Mouse (Mus musculus) T-helper 1 cell (primary cell): ENCODE data around the gene Pcnt.

Source experiments
- in situ Hi-C: fragments of 300-600 bp; cut with MboI, MseI; formaldehyde crosslinking; loops from one replicate; pipeline ENCODE4 v1.15.1; 2025; ENCODE audit warnings: high pct_unique_total_duplicates

The Pcnt gene

GRCm38 (mm10) chr10:76416811-76417210, 25.8 kb downstream of the Pcnt start:
- in situ Hi-C loops, result no loop called here

DNA sequence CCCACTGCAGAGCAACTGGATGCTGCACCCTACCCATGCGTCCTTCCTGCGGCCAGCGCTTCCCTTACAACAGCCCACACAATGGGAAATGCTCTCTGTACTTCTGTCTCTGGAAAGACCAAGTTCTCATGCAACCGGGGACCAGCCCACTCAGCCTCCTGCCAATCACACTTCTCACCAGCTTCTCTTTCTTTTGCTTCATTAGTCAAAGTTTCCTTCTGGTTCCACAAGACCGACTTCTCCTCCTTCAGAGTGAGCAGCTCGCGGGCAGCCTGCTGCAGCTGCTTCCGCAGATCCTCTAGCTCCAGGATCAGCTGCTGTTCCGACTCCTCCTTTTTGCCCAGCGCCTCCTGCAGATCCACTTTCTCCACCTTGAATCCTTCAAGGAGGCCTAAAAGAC, 34.1 kb downstream of the Pcnt start:
- in situ Hi-C loops, result no loop called here

- in situ Hi-C loops, result no loop called here
Observed at GRCm38 (mm10) chr10:76392596-76392995, 50.0 kb downstream of the Pcnt start.

DNA sequence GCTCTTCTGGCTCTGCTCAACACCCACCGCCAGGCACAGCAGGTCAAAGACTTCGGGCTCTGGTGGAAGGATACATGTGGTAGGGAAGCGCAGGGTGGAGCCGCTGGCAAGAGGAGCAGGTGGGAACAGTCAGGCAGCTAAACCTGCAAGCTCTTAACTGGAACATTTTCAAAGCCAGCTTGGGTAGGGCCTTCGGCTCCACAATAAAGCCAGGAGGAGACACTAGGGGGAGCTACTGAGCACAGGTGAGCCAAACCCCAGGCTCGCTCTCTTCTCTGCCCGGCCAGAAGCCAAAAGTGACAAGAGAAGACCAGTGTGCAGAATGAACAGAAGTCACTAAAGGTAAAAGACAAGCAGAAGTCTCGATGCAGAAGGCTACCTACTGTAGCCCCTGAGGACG, 50.8 kb downstream of the Pcnt start:
- in situ Hi-C loops, result no loop called here

DNA sequence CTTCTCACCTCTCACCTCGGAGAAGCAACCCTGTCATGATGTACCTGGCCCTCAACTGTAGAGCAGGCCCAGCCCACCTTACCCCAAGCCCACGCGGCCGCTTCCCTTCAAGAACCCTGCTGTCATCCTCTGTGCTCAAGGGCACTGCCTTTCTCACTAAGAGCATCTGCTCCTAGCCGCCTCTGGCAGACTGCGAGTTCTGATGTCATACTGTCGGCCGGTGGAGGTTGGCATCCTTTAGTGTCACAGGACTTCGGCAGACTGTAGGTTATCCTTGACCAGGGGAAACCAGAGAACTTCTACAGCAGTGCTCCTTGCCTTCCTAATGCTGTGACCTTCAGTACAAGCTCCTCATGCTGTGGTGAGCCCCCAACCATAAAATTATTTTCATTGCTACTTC, 51.4 kb downstream of the Pcnt start:
- in situ Hi-C loops, result no loop called here

GRCm38 (mm10) chr10:76374981-76375380, 67.6 kb downstream of the Pcnt start:
- in situ Hi-C loops, result no loop called here

GRCm38 (mm10) chr10:76371736-76372135, 70.8 kb downstream of the Pcnt start:
- in situ Hi-C loops, result no loop called here

GRCm38 (mm10) chr10:76368766-76369165, 73.8 kb downstream of the Pcnt start:
- in situ Hi-C loops, result no loop called here

GRCm38 (mm10) chr10:76363233-76363632, 79.4 kb downstream of the Pcnt start:
- in situ Hi-C loops, result no loop called here

- in situ Hi-C loops, result no loop called here
Observed at GRCm38 (mm10) chr10:76358468-76358867, 84.1 kb downstream of the Pcnt start.

GRCm38 (mm10) chr10:76357286-76357875, 85.2 kb downstream of the Pcnt start:
- in situ Hi-C loops, result no loop called here

- in situ Hi-C loops, result no loop called here
Observed at GRCm38 (mm10) chr10:76354974-76355373, 87.6 kb downstream of the Pcnt start.

DNA sequence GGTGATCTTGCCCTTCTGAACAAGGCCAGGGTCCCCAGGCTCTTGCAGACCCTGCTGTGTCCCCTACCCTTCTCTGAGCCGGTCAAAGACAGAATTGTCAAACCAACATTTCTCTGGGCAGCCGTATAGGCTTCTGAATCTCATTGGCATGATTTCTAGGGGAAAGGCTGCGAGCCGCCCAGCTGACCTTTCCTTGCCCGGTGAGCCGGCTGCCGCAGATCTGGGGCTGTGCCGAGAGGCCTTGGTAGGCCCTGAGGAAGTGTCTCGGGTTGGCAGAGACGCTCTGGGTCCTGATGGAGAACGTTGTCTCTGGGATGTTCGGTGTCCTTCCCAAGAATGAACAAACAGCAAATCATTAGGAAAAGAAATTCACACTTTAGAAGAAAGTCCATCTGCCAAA, 88.6 kb downstream of the Pcnt start:
- in situ Hi-C loops, result no loop called here

DNA sequence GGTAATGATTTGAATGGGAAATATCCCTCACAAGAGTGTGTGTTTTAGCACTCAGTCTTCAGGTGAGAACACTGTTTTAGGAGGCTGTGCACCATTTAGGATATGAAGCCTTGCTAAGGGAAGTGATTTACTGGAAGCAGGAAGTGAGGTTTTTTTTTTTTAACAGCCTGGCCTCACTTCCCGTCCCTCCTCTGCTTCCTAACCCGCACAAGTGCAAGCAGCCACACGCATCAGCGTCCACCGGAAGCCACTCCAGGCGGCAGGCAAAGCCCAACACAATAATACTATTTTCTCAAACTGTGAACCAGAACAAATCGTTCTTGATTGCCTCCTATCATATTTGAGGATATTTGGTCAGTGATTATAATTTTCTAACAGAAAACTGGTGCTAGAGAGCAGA, 90.6 kb downstream of the Pcnt start:
- in situ Hi-C loops, result no loop called here

- in situ Hi-C loops, result loop anchor here (5.0 kb wide), 1 partner anchor 1266 kb away; no protein-coding TSS in a partner anchor
Observed at GRCm38 (mm10) chr10:76346589-76346988, 96.0 kb downstream of the Pcnt start.

DNA sequence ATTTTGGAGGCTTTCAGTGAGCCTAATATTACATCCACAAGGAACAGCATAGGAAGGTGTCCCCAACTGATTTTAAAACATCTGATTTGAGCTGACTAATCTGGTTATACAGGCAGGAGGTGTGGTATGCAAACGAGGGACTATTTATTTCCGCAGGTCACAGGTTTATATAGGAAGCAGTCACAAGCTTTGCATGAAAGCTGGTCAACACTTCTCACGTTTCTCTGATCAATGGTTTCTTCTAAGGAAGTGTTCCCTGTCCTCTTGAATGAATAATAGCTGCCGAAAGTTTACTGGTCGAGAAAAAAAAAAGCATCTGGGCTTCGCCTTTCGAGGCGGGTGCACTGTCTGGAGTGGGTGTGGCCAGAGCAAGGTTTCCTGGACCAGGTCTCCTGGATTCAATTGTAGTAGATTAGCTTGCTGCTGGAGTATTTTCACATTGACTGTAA, 96.5 kb downstream of the Pcnt start:
- in situ Hi-C loops, result loop anchor here (5.0 kb wide), 1 partner anchor 1266 kb away; no protein-coding TSS in a partner anchor

- in situ Hi-C loops, result loop anchor here (5.0 kb wide), 1 partner anchor 1267 kb away; no protein-coding TSS in a partner anchor
Observed at GRCm38 (mm10) chr10:76345540-76345902, 97.1 kb downstream of the Pcnt start.

- in situ Hi-C loops, result loop anchor here (5.0 kb wide), 1 partner anchor 1267 kb away; no protein-coding TSS in a partner anchor
Observed at GRCm38 (mm10) chr10:76344711-76345539, 97.7 kb downstream of the Pcnt start, which contains the start of gene Dip2a. Dip2a (minus strand) TSS chr10:76345291.

DNA sequence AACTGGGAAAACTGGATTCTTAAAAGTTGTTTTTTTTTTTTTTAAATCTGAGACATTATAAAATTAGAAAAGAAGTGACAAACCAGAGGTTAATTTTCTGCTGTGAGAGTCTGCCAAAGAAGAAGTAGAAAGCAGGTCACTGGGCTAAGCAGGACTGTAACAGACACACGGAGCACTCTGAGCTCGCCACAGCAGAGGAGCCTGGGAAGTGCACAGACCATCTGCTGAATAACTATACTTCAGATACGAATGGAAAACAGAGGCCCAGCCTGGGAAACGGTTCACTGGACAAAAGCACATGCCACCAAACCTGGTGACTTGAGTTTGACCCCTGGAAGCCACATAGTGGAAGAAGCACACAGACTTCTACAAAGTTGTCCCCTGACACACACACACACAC, 108.2 kb downstream of the Pcnt start:
- in situ Hi-C loops, result no loop called here

DNA sequence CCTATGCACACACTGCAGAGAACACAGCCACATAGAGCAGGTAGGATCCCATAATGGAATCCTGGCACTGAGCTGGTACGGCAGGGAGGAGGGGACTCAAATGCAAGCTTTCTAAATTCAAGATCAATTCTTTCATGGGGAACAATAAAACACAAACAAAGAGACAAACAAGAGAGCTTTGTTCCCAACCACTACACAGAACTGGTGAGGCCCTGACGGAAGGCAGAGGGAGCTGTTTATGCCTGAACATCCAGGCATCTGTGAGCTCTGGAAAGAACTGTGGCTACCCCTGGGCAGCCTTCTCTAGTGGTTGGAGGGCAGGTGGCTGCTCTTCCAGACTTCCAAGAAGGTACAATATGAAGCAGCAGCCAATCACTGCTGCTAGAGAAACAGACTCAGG, 110.5 kb downstream of the Pcnt start:
- in situ Hi-C loops, result no loop called here

GRCm38 (mm10) chr10:76329093-76329492, 113.5 kb downstream of the Pcnt start:
- in situ Hi-C loops, result no loop called here

DNA sequence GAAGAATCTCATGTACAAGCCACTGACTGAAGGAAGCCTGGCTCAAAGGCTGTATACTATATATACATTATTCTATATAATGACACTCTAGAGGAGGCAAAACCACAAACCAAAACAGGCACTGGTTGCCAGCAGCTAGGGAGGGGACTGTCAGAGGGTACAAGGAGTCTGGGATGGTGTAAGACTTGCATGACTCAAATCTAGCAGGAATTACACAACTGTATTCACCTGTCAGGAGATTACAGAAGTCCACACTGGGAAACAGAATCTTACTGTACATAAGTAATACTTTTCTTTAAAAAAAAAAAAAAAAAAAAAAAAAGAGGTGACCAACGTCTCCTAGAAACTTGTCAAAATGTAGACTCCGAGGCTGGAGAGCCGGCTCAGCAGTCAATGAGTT, 114.0 kb downstream of the Pcnt start:
- in situ Hi-C loops, result no loop called here
